Mouse (Mus musculus) urinary bladder, postnatal 25 days (tissue): Measurements from ENCODE around the gene Olfr761.
"Not testable (repeated sequence)": the region's sequence is repeated elsewhere in the genome, so short reads cannot be mapped to it uniquely, and the experiment has no call there.

Source experiments
- DNase-seq: peaks from one replicate; pipeline ENCODE4 v3.0.0; 2022; ENCODE audit warnings: low spot score

Gene Olfr761

GRCm38 (mm10) chr17:37952979-37953378 lies at the start of gene Olfr761:
Gene Olfr761, minus strand, starts transcription at chr17:37953079.
- no peak for DNase-seq

GRCm38 (mm10) chr17:37995635-37996307 lies 42.9 kb upstream of the Olfr761 start:
- DNase-seq = no peak

DNA sequence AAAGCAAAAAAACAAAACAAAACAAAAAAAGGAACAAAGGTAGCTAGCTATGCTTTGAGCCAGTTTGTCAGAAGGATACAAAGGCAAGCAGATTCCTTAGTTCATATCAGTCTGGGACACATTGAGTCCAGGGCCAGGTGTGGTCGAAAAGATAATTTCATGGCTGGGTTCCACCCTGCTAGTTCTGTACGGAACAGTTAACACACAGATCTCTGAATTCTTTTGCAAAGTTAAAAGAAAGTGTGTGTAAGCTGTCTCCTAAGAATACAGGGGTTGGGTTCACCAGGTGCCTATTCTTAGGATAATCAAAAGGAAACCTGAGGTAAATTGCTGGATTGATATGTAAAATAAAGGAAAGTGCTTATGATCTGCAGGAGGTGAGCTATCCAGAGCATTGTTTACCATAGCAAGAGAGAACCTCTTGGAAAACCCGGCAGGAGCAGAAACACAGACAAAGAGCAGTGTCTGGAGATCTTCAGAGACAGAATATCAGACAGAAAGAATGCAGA lies 37.6 kb upstream of the Olfr761 start:
- no peak for DNase-seq

- no peak for DNase-seq
Measured at GRCm38 (mm10) chr17:37973591-37973990, 20.7 kb upstream of the Olfr761 start.

DNA sequence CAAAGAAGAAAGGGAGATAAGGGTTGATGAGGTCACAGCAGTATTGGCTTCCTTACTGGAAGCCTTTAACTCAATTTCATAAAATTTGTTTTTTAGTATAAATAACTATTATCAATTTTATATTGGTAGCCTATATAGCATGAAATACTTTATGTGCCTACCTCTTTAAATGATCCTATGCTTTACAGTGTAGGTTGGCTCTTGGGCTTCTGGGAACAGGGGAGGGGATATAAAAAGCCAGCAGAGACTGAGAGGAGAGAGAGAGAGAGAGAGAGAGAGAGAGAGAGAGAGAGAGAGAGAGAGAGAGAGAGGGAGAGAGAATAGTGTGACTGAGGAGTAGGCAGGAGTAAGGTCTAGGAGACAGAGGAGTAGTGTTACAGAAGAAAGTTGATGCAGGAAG lies 32.6 kb downstream of the Olfr761 start, which contains the start of gene Olfr128:
Gene Olfr128 (plus strand): TSS at position 301 of the 400 bp plus-strand sequence.
- DNase-seq = no peak

- not testable (repeated sequence) for DNase-seq
Measured at GRCm38 (mm10) chr17:37906821-37907220, 46.1 kb downstream of the Olfr761 start.
